Mouse (Mus musculus): ENCODE measurements around the gene Alkal2. TPM values are rescaled to one million over a fixed set of nuclear protein-coding genes. Genes with fewer than 3 reads are reported as not detected.

The Alkal2 gene
- polyA plus RNA-seq, 1 experiment: not detected

GRCm38 (mm10) chr12:30908658-30909057 lies 24.5 kb downstream of the Alkal2 start:
- Histone ChIP-seq H3K4me3 (ENCODE audit: insufficient read depth, poor library complexity, severe bottlenecking) (no peak overlapping the region), H3K79me3 (ENCODE audit: low read depth) (peaks cover 31% of the 10 kb centered on the region), H3K36me3 (ENCODE audit: control insufficient read depth, insufficient read depth) (peaks cover 23% of the 10 kb centered on the region), H3K79me2 (ENCODE audit: control insufficient read depth, insufficient read depth) (peaks cover 63% of the 10 kb centered on the region), H3K27me3 (ENCODE audit: control insufficient read depth, insufficient read depth, insufficient read length) (no peaks in the 10 kb centered on the region), H3ac (ENCODE audit: control insufficient read depth, insufficient read length, low read depth) (no peak overlapping the region)
- TF ChIP-seq MYOD1 (IDR thresholded peaks at IDR 0.05; ENCODE audit: control insufficient read depth, insufficient read length, low read depth): no peak
- no peak for TF ChIP-seq MAX (IDR thresholded peaks at IDR 0.05)
- TF ChIP-seq FOSL1 (IDR thresholded peaks at IDR 0.05; ENCODE audit: insufficient read depth, low read length, poor library complexity, severe bottlenecking): no peak
- no peak for TF ChIP-seq CTCF (IDR thresholded peaks at IDR 0.05; ENCODE audit: control insufficient read depth, insufficient read depth, insufficient read length)
- no peak for TF ChIP-seq USF1 (IDR thresholded peaks at IDR 0.05; ENCODE audit: low read depth)

GRCm38 (mm10) chr12:30909881-30910280 lies 25.8 kb downstream of the Alkal2 start:
- peaks cover 63% of the 10 kb centered on the region for H3K79me2 ChIP-seq (ENCODE audit: control insufficient read depth, insufficient read depth)
- TF ChIP-seq MYOD1 (IDR thresholded peaks at IDR 0.05; ENCODE audit: control insufficient read depth, insufficient read length, low read depth) (no peak), MAX (IDR thresholded peaks at IDR 0.05) (no peak), USF1 (IDR thresholded peaks at IDR 0.05; ENCODE audit: low read depth) (no peak), CTCF (IDR thresholded peaks at IDR 0.05; ENCODE audit: control insufficient read depth, insufficient read depth, insufficient read length) (no peak), CEBPB (IDR thresholded peaks at IDR 0.05; ENCODE audit: low read depth) (no peak), MYOG (IDR thresholded peaks at IDR 0.05; ENCODE audit: control insufficient read depth, extremely low read depth, insufficient read length) (no peak), FOSL1 (IDR thresholded peaks at IDR 0.05; ENCODE audit: insufficient read depth, low read length, poor library complexity, severe bottlenecking) (no peak)
- H3K79me3 ChIP-seq (ENCODE audit: low read depth): peaks cover 31% of the 10 kb centered on the region
- peaks cover 12% of the 10 kb centered on the region for H3K36me3 ChIP-seq (ENCODE audit: control insufficient read depth, insufficient read depth)
- no peak overlapping the region for H3ac ChIP-seq (ENCODE audit: control insufficient read depth, insufficient read length, low read depth)
- no peak overlapping the region for H3K4me3 ChIP-seq (ENCODE audit: insufficient read depth, poor library complexity, severe bottlenecking)
- H3K27me3 ChIP-seq (ENCODE audit: control insufficient read depth, insufficient read depth, insufficient read length): no peaks in the 10 kb centered on the region

GRCm38 (mm10) chr12:30910860-30911259 lies 26.7 kb downstream of the Alkal2 start:
- H3ac ChIP-seq (ENCODE audit: control insufficient read depth, insufficient read length, low read depth): peak overlapping the region; percentile 84
- peaks cover 27% of the 10 kb centered on the region for H3K79me3 ChIP-seq (ENCODE audit: low read depth)
- H3K27me3 ChIP-seq (ENCODE audit: control insufficient read depth, insufficient read depth, insufficient read length): no peaks in the 10 kb centered on the region
- peaks cover 54% of the 10 kb centered on the region for H3K79me2 ChIP-seq (ENCODE audit: control insufficient read depth, insufficient read depth)
- H3K36me3 ChIP-seq (ENCODE audit: control insufficient read depth, insufficient read depth): peaks cover 6% of the 10 kb centered on the region
- TF ChIP-seq MYOD1 (IDR thresholded peaks at IDR 0.05; ENCODE audit: control insufficient read depth, insufficient read length, low read depth) (no peak), FOSL1 (IDR thresholded peaks at IDR 0.05; ENCODE audit: insufficient read depth, low read length, poor library complexity, severe bottlenecking) (no peak), CTCF (IDR thresholded peaks at IDR 0.05; ENCODE audit: control insufficient read depth, insufficient read depth, insufficient read length) (no peak), USF1 (IDR thresholded peaks at IDR 0.05; ENCODE audit: low read depth) (no peak), CEBPB (IDR thresholded peaks at IDR 0.05; ENCODE audit: low read depth) (no peak), MYOG (IDR thresholded peaks at IDR 0.05; ENCODE audit: control insufficient read depth, extremely low read depth, insufficient read length) (no peak), MAX (IDR thresholded peaks at IDR 0.05) (no peak)
- H3K4me3 ChIP-seq (ENCODE audit: insufficient read depth, poor library complexity, severe bottlenecking): peak overlapping the region; percentile 74

GRCm38 (mm10) chr12:30911261-30912047 lies 27.3 kb downstream of the Alkal2 start, which contains the start of the genes Acp1 and Sh3yl1:
Gene Acp1, minus strand, starts transcription at chr12:30911589.
Gene Sh3yl1, plus strand, starts transcription at chr12:30911668.
- Histone ChIP-seq H3K79me2 (ENCODE audit: control insufficient read depth, insufficient read depth) (peaks cover 48% of the 10 kb centered on the region), H3ac (ENCODE audit: control insufficient read depth, insufficient read length, low read depth) (peak within 1 kb of the TSS; percentile 84), H3K4me3 (ENCODE audit: insufficient read depth, poor library complexity, severe bottlenecking) (peak within 1 kb of the TSS; percentile 74), H3K79me3 (ENCODE audit: low read depth) (peaks cover 24% of the 10 kb centered on the region), H3K36me3 (ENCODE audit: control insufficient read depth, insufficient read depth) (peaks cover 1% of the 10 kb centered on the region), H3K27me3 (ENCODE audit: control insufficient read depth, insufficient read depth, insufficient read length) (no peaks in the 10 kb centered on the region)
- TF ChIP-seq MYOD1 (IDR thresholded peaks at IDR 0.05; ENCODE audit: control insufficient read depth, insufficient read length, low read depth) (no peak), MYOG (IDR thresholded peaks at IDR 0.05; ENCODE audit: control insufficient read depth, extremely low read depth, insufficient read length) (no peak), CEBPB (IDR thresholded peaks at IDR 0.05; ENCODE audit: low read depth) (no peak), FOSL1 (IDR thresholded peaks at IDR 0.05; ENCODE audit: insufficient read depth, low read length, poor library complexity, severe bottlenecking) (no peak), USF1 (IDR thresholded peaks at IDR 0.05; ENCODE audit: low read depth) (no peak), MAX (IDR thresholded peaks at IDR 0.05) (no peak), CTCF (IDR thresholded peaks at IDR 0.05; ENCODE audit: control insufficient read depth, insufficient read depth, insufficient read length) (no peak)

- Histone ChIP-seq H3K36me3 (ENCODE audit: control insufficient read depth, insufficient read depth) (no peaks in the 10 kb centered on the region), H3K27me3 (ENCODE audit: control insufficient read depth, insufficient read depth, insufficient read length) (no peaks in the 10 kb centered on the region), H3ac (ENCODE audit: control insufficient read depth, insufficient read length, low read depth) (peak overlapping the region; percentile 64), H3K4me3 (ENCODE audit: insufficient read depth, poor library complexity, severe bottlenecking) (peak overlapping the region; percentile 74), H3K79me2 (ENCODE audit: control insufficient read depth, insufficient read depth) (peaks cover 43% of the 10 kb centered on the region), H3K79me3 (ENCODE audit: low read depth) (peaks cover 22% of the 10 kb centered on the region)
- no peak for TF ChIP-seq CTCF (IDR thresholded peaks at IDR 0.05; ENCODE audit: control insufficient read depth, insufficient read depth, insufficient read length)
- TF ChIP-seq MAX (IDR thresholded peaks at IDR 0.05): no peak
- TF ChIP-seq USF1 (IDR thresholded peaks at IDR 0.05; ENCODE audit: low read depth): no peak
- TF ChIP-seq CEBPB (IDR thresholded peaks at IDR 0.05; ENCODE audit: low read depth): no peak
- TF ChIP-seq FOSL1 (IDR thresholded peaks at IDR 0.05; ENCODE audit: insufficient read depth, low read length, poor library complexity, severe bottlenecking): no peak
- no peak for TF ChIP-seq MYOG (IDR thresholded peaks at IDR 0.05; ENCODE audit: control insufficient read depth, extremely low read depth, insufficient read length)
- TF ChIP-seq MYOD1 (IDR thresholded peaks at IDR 0.05; ENCODE audit: control insufficient read depth, insufficient read length, low read depth): no peak
Measured at GRCm38 (mm10) chr12:30912048-30912381, 27.9 kb downstream of the Alkal2 start.
